Comparison of ENCODE assay signal across 27 mouse cellular contexts in genomic region chr7:137488391-137488790, GRCm38 (mm10). TPM values are rescaled to one million over a fixed set of nuclear protein-coding genes. Genes with fewer than 3 reads are reported as not detected.
DNase-seq lines count a peak whose midpoint lies in the region; TF ChIP-seq lines count a peak whose summit lies in the region.
"Had no signal": no experiment of that assay in that cellular context is flagged by ENCODE, and none has a peak within 500 bp of the region (broad histone marks: within the 10 kb centered on the region; RNA-seq: fewer than 3 reads in every experiment).

No protein-coding gene starts in this region.

- no peak for TF ChIP-seq CTCF in gastrocnemius, adult 2 months (IDR thresholded peaks at IDR 0.05)

- H3K4me3 ChIP-seq in gastrocnemius, adult 2 months, result no peak overlapping the region
- H3K4me3 ChIP-seq: embryonic facial prominence, embryonic 10.5 days; embryonic facial prominence, embryonic 15.5 days; forebrain, embryonic 13.5 days; hindbrain, embryonic 10.5 days; intestine, embryonic 15.5 days; left cerebral cortex, adult 2 months; liver, embryonic 12.5 days; midbrain, embryonic 12.5 days; neural tube, embryonic 13.5 days had no signal

- peak overlapping the region; percentile 52 for H3K27ac ChIP-seq in gastrocnemius, adult 2 months
- H3K27ac ChIP-seq: embryonic facial prominence, embryonic 10.5 days; embryonic facial prominence, embryonic 15.5 days; forebrain, embryonic 13.5 days; hindbrain, embryonic 10.5 days; intestine, embryonic 15.5 days; left cerebral cortex, adult 2 months; liver, embryonic 12.5 days; midbrain, embryonic 12.5 days; neural tube, embryonic 13.5 days; stomach, postnatal 0 days had no signal

- peak; percentile 55 to 59 for DNase-seq in cerebellum, postnatal 14 days
- DNase-seq in cerebellum, adult 9-10 months, result no peak
- peak; percentile 71 for DNase-seq in left cerebral cortex, postnatal 4 days
- no peak for DNase-seq in left cerebral cortex, adult 8-10 months (ENCODE audit: low spot score in 2 of 2)
- peak; percentile 74 for DNase-seq in gastrocnemius, adult 2 months
- DNase-seq in gastrocnemius, postnatal 36 days, result peak; percentile 30 to 56
- DNase-seq in right cerebral cortex, postnatal 36 days (ENCODE audit: low spot score in 2 of 2), result no peak
- no peak for DNase-seq in ovary, postnatal 36 days (ENCODE audit: low spot score)
- DNase-seq: adrenal gland, adult 8-10 months; cerebellum, adult 9-11 months; heart, postnatal 14 days; kidney, adult 2 months; kidney, postnatal 14 days; liver, postnatal 0 days; lung, postnatal 36 days; thymus, adult 18-20 months; thymus, postnatal 25 days had no signal

- intact Hi-C loops in left cerebral cortex, postnatal 4 days (cut with DNase I), result loop anchor here (10.0 kb wide), 2 partner anchors 596 to 906 kb away; partner anchors contain the start of gene Tcerg1l
- intact Hi-C loops in gastrocnemius, adult 2 months (cut with DNase I), result no loop called here
- intact Hi-C loops in gastrocnemius, postnatal 36 days (cut with DNase I), result no loop called here

RNA-seq across cellular contexts. Expression of gene Glrx3, which starts 51.0 kb away (rescaled TPM):
- 100 to 1,000 TPM; 141 to 150 TPM for total RNA-seq in left cerebral cortex, postnatal 4 days (2021)
- 100 to 1,000 TPM in 1 of 4 experiments, 10 to 100 TPM in 3; 83.4 to 102 (median 89.1) TPM for total RNA-seq in left cerebral cortex, adult 8-10 months (2022)
- total RNA-seq in gastrocnemius, adult 2 months (2021), result 100 to 1,000 TPM; 133 to 142 TPM
- 100 to 1,000 TPM; 105 to 109 TPM for total RNA-seq in gastrocnemius, postnatal 36 days (2021)

Comparison
In these comparisons a context has a peak if more than half of its experiments do, and no peak if none do; other contexts are left out.
1. DNase-seq: peak in cerebellum, postnatal 14 days (2 of 2), left cerebral cortex, postnatal 4 days (single experiment), gastrocnemius, adult 2 months (single experiment) and gastrocnemius, postnatal 36 days (2 of 2); none in cerebellum, adult 9-10 months (single experiment), left cerebral cortex, adult 8-10 months (0 of 2), right cerebral cortex, postnatal 36 days (0 of 2) and ovary, postnatal 36 days (single experiment).